Mouse (Mus musculus) E14TG2a.4 (cell line): ENCODE data around the gene Wwox.

Source experiments
- CTCF ChIP-seq: conservative IDR thresholded peaks from 2 replicates; pipeline ENCODE4 v1.5.1; 2014; ENCODE audit warnings: low read length
- NANOG ChIP-seq: IDR thresholded peaks from 2 replicates; pipeline ENCODE4 v1.6.1; 2014; ENCODE audit warnings: borderline replicate concordance, low read length, mixed read lengths

DNA sequence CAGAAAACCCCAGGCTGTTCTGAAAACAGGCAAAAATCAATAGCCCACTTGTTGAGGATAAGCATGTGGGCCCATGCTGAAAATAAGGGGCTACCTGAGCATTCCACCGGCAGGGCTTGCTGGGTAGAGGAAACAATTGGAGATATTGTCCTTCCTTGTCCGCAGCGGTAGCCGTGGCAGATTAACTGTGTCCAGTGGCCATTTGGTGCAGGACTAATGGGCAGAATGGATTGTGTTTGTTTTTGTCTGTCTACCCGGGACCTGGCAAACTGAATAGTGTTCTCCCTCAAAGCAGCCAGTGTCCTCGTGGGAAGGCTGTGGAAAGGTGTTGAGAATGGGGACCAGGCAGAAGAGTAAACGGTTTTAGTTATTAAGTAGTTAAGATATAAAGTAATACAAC, 416.4 kb downstream of the Wwox start:
- TF ChIP-seq CTCF: no peak
- no peak for TF ChIP-seq NANOG
